Mouse (Mus musculus) stomach, postnatal 0 days (tissue): ENCODE data around the gene Gm21970. TPM values are rescaled to one million over a fixed set of nuclear protein-coding genes. Genes with fewer than 3 reads are reported as not detected.

ENCODE experiments used
- ATAC-seq: fragments of 200-750 bp; cut with Nextera tagmentation; 2 replicates; pipeline ENCODE4 v1.8.0; 2017; ENCODE audit not compliant: low FRiP score, low TSS enrichment
- DNase-seq: peaks from one replicate; pipeline ENCODE4 v3.0.0-alpha.2; 2016; ENCODE audit warnings: low spot score
- H3K27ac ChIP-seq: fragments of 300-500 bp; sonication (generic); replicated peaks from 2 replicates; pipeline ENCODE4 v1.5.1; 2014; ENCODE audit warnings: mild to moderate bottlenecking, control low read depth
- H3K27me3 ChIP-seq: fragments of 300-500 bp; sonication (generic); 2 replicates; pipeline ENCODE4 v1.6.1; 2014; ENCODE audit warnings: low read length; ENCODE audit not compliant: control insufficient read depth, insufficient read depth
- H3K36me3 ChIP-seq: fragments of 300-500 bp; sonication (generic); 2 replicates; pipeline ENCODE4 v1.6.1; 2014; ENCODE audit warnings: low read length, mixed read lengths; ENCODE audit not compliant: control insufficient read depth, insufficient read depth
- H3K4me1 ChIP-seq: fragments of 300-500 bp; sonication (generic); replicated peaks from 2 replicates; pipeline ENCODE4 v1.6.1; 2014; ENCODE audit warnings: antibody characterized with exemption; ENCODE audit not compliant: control insufficient read depth, insufficient read depth
- H3K4me2 ChIP-seq: fragments of 300-500 bp; sonication (generic); replicated peaks from 2 replicates; pipeline ENCODE4 v1.6.1; 2014; ENCODE audit warnings: low read depth, mild to moderate bottlenecking, control low read depth, moderate library complexity
- H3K4me3 ChIP-seq: fragments of 300-500 bp; sonication (generic); 2 replicates; pipeline ENCODE4 v1.5.1; 2014; ENCODE audit warnings: low read depth, low read length, control low read depth
- H3K9ac ChIP-seq: fragments of 300-500 bp; sonication (generic); 2 replicates; pipeline ENCODE4 v1.6.1; 2014; ENCODE audit warnings: mild to moderate bottlenecking, low read length, control low read depth, mixed read lengths
- H3K9me3 ChIP-seq: fragments of 300-500 bp; sonication (generic); 2 replicates; pipeline ENCODE4 v1.6.1; 2016; ENCODE audit warnings: low read length; ENCODE audit not compliant: control insufficient read depth
- CTCF ChIP-seq: IDR thresholded peaks from 2 replicates; pipeline ENCODE4 v1.5.1; 2016; ENCODE audit warnings: antibody characterized with exemption, low read depth, mild to moderate bottlenecking, moderate library complexity
- EP300 ChIP-seq: optimal IDR thresholded peaks from 2 replicates; pipeline ENCODE3; 2016; ENCODE audit warnings: antibody characterized with exemption
- WGBS: fragments of 180-500 bp; shearing (Covaris S2); extraction: QIAGEN DNeasy Blood & Tissue Kit; methylation state at CpG from one replicate; pipeline ENCODE4 v1.1.7; 2014; 5-methylcytosine and 5-hydroxymethylcytosine counted together
- polyA plus RNA-seq: library from polyadenylated mRNA; unstranded; fragments of >200 nt; fragmentation: Nextera tagmentation; extraction: Ambion mirVana; gene quantifications from 2 replicates; pipeline ENCODE4 v1.2.1, GENCODE M21; 2015

Gene Gm21970
- polyA plus RNA-seq, 1 experiment from 2014 or later, result not detected

GRCm38 (mm10) chr16:91418531-91418930 is 27.0 kb downstream of the Gm21970 start:
- TF ChIP-seq CTCF (no peak), EP300 (no peak)
- Histone ChIP-seq H3K27me3 (no peaks in the 10 kb centered on the region), H3K4me2 (no peak overlapping the region), H3K4me3 (no peak overlapping the region), H3K27ac (no peak overlapping the region), H3K9me3 (no peaks in the 10 kb centered on the region), H3K4me1 (no peaks in the 10 kb centered on the region), H3K36me3 (peaks cover 25% of the 10 kb centered on the region), H3K9ac (no peak overlapping the region)
- WGBS, result 78% methylated on average over 5 of the region's 5 CpGs
- ATAC-seq, result no peak
- DNase-seq, result no peak

DNA sequence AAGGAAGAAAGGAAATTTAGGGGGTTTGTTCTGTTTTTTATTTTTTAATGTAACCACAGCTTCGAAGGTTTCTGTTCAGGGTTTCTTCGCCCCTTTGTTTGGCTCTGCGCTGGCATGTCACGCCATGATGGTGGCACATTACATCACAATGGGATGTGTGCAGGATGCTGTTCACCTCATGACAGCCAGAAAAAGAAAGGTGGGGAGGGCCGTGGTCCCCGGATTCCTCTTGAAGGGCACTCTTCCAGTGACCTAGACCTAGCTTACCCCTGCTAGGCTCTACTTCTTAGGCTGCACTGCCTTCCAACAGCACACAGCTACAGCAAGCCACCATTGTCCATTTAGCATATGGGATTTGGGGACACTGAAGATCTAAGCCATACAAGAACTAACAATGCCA is 34.3 kb downstream of the Gm21970 start:
- Histone ChIP-seq H3K27ac (no peak overlapping the region), H3K4me1 (no peaks in the 10 kb centered on the region), H3K9me3 (no peaks in the 10 kb centered on the region), H3K4me2 (no peak overlapping the region), H3K4me3 (no peak overlapping the region), H3K9ac (no peak overlapping the region), H3K27me3 (no peaks in the 10 kb centered on the region), H3K36me3 (peaks cover 15% of the 10 kb centered on the region; the same call in 1 of the 2 replicates)
- ATAC-seq (no peak), DNase-seq (no peak)
- TF ChIP-seq EP300 (no peak), CTCF (no peak)
- 94% methylated on average over 6 of the region's 6 CpGs for WGBS

- H3K9ac ChIP-seq, result no peak overlapping the region
- H3K27ac ChIP-seq, result no peak overlapping the region
- WGBS, result 79% methylated on average over 4 of the region's 4 CpGs
- H3K4me3 ChIP-seq, result no peak overlapping the region
- H3K4me1 ChIP-seq, result no peaks in the 10 kb centered on the region
- H3K36me3 ChIP-seq, result peaks cover 11% of the 10 kb centered on the region; the same call in 1 of the 2 replicates
- no peak overlapping the region for H3K4me2 ChIP-seq
- H3K27me3 ChIP-seq, result no peaks in the 10 kb centered on the region
- no peak for DNase-seq
- no peaks in the 10 kb centered on the region for H3K9me3 ChIP-seq
- ATAC-seq, result no peak
- no peak for TF ChIP-seq EP300
- TF ChIP-seq CTCF, result no peak
Measured at GRCm38 (mm10) chr16:91426586-91426985, 35.1 kb downstream of the Gm21970 start.

DNA sequence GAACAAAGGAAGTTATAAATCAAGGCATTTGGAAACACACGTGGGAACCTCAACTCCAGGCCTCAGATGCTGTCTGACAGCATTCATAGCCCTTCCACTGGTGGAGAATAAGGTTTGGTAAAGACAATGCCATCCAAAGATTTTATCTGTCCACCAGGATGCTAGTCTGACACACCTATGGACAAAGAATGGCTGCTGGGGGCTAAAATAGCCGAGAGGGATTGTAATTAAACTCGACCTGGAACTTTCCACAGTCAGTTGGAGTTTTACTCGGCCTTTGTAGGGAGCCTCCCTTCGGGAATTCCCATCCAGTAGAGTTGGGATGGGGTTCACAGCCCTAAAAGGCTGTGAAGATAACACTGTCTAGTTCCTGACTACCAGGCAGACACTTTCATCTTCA is 35.9 kb downstream of the Gm21970 start:
- no peak overlapping the region for H3K27ac ChIP-seq
- TF ChIP-seq CTCF (no peak), EP300 (no peak)
- H3K4me3 ChIP-seq, result no peak overlapping the region
- no peaks in the 10 kb centered on the region for H3K9me3 ChIP-seq
- H3K4me1 ChIP-seq, result no peaks in the 10 kb centered on the region
- no peak overlapping the region for H3K9ac ChIP-seq
- H3K4me2 ChIP-seq, result no peak overlapping the region
- ATAC-seq (no peak), DNase-seq (no peak)
- WGBS, result 68% methylated on average over 5 of the region's 5 CpGs
- no peaks in the 10 kb centered on the region for H3K27me3 ChIP-seq
- H3K36me3 ChIP-seq, result peaks cover 9% of the 10 kb centered on the region; the same call in 1 of the 2 replicates

GRCm38 (mm10) chr16:91428259-91428865 is 36.8 kb downstream of the Gm21970 start:
- no peaks in the 10 kb centered on the region for H3K9me3 ChIP-seq
- DNase-seq, result no peak
- no peak overlapping the region for H3K9ac ChIP-seq
- H3K27me3 ChIP-seq, result no peaks in the 10 kb centered on the region
- peaks cover 9% of the 10 kb centered on the region; the same call in 1 of the 2 replicates for H3K36me3 ChIP-seq
- no peak overlapping the region for H3K4me3 ChIP-seq
- ATAC-seq, result no peak
- 75% methylated on average over 8 of the region's 8 CpGs for WGBS
- H3K4me2 ChIP-seq, result no peak overlapping the region
- H3K4me1 ChIP-seq, result no peaks in the 10 kb centered on the region
- H3K27ac ChIP-seq, result no peak overlapping the region
- TF ChIP-seq EP300, result no peak
- no peak for TF ChIP-seq CTCF

DNA sequence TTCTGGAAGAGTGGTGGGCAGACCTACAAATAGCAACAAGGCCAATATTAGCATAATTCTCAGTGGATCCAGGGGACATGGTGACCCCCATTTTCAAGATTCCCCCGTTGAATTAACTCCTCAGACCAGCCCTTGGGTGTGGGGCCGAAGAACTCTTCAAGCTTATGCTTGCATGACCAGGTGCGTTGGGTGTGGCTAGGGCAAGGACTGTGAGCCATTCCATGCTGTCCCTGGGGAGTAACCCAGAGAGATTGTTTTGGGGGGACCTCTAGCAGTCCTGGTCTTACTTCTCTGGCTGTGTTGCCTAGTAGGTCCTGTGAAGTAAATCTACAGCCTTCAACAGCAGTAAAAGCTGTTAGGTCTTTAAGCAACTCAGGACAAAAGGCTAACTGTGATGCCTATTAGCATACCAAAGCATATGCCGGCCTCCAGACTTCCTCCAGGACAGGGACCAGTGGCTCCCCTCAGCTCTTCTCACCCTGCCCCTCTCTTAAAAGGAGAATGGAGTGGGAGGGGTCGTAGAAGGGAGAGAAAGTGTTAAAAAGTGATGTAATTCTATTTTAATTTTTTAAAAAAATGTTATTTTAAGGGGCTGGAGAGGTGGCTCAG is 41.3 kb downstream of the Gm21970 start:
- Histone ChIP-seq H3K9me3 (no peaks in the 10 kb centered on the region), H3K36me3 (no peaks in the 10 kb centered on the region), H3K9ac (no peak overlapping the region), H3K4me2 (no peak overlapping the region), H3K27me3 (no peaks in the 10 kb centered on the region), H3K27ac (no peak overlapping the region), H3K4me1 (no peaks in the 10 kb centered on the region), H3K4me3 (no peak overlapping the region)
- DNase-seq (no peak), ATAC-seq (no peak; the same call in 1 of the 2 replicates)
- TF ChIP-seq CTCF (no peak), EP300 (no peak)
- 42% methylated on average over 5 of the region's 5 CpGs for WGBS
